Mouse (Mus musculus) lung, postnatal 0 days (tissue): ENCODE measurements around the gene Rimbp3.

Experiments used
- CTCF ChIP-seq: IDR thresholded peaks from 2 replicates; pipeline ENCODE4 v1.5.1; 2016; ENCODE audit warnings: antibody characterized with exemption, mild to moderate bottlenecking
- EP300 ChIP-seq: IDR thresholded peaks from 2 replicates; pipeline ENCODE4 v1.6.1; 2016; ENCODE audit warnings: antibody characterized with exemption, mild to moderate bottlenecking, control low read depth

DNA sequence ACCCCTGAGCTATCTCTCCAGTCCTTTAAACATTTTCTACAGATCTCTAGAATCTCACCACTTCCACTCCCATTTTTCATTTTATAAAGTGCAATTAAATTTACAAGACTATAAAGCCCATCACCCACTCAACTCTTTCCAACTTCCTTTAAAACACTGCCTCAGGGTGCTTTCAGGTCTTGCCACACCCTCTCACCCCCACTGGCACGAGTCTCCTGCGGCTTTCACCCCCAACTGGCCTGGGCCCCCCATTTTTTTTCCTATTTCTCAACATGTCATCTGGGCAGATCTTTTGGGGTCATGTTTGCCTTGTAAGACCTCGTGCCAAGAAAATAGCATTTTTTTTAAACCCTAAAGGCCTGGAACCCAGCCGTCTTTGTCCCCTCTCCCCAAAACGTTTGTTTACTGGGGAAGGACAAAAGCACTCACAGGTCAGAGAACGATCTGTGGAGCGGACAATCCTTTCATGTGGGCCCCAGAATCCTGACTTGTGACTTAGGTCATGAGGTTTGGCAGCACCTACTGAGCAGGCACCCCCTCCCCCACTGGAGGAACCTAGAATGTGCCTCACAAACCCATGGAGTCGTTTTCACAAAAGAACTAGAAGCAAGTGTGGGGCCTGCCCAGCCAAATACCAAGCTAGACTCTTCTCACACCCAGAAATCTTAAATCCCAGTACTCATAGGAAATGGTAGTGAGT, 8.7 kb downstream of the Rimbp3 start:
- TF ChIP-seq CTCF (no peak), EP300 (no peak)
